Mouse (Mus musculus): Measurements from ENCODE around the gene Syt16.

Gene Syt16

DNA sequence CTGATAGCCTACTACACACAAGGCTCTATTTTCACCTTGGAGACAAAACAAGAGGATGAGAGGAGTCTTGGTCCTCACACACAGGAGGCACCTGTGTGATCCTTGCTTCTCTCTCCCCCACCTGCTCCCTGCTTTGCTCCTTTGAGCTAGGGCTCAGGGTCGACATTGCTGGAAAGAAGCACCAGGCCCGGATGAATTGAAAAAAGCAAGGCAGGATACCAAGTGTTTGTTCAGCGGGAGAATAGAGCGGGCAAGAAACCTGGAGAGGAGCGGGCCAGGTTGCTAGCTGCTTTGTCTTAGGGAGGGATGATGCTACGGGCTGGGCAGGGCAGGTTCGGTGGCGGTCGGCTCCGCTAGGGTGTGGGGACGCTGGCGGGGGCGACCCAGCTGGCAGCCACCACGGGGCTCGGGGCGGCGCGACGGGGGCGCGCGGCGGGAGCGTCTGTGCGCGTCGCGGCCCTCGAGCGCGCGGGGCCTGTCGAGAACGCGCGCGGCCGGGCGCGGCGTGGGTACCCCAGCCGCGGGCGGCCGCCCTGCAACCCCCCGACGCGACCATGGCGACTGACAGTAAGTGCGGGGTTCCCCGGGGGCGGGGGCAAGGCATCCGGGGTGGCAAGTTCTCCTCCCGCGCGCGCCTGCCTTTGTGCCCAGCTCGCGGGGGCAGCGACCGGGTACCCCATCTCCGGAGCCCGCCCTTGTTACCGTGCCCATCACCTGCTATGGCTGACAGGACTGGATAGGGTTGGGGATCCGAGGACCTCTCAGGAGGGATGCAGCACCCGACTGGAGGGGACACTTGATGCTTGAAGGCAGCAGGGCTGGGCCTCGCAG lies at the start of gene Syt16:
Gene Syt16 (plus strand): TSS at position 365 of the 831 bp plus-strand sequence.
- no peak for DNase-seq (ENCODE audit: low spot score)

DNA sequence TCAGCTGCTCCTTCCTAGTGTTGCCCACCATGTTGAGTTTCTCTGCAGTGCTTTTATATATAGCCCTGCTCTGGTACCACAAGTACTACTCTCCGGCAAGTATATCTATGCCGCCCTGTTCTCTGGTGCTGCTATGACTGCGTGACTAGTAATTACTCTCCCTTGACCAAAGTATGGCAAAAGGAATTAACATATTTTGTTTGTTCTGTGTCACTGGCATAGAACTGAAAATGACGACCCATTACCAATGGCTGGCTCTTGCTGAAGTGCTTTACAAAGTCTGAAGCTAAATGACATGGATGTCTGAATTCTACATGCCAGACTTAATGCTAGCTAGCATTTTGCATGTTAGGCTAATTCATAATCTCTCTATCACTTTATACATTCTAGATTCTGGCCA lies 49.0 kb upstream of the Syt16 start:
- no peak for DNase-seq (ENCODE audit: low spot score)

DNA sequence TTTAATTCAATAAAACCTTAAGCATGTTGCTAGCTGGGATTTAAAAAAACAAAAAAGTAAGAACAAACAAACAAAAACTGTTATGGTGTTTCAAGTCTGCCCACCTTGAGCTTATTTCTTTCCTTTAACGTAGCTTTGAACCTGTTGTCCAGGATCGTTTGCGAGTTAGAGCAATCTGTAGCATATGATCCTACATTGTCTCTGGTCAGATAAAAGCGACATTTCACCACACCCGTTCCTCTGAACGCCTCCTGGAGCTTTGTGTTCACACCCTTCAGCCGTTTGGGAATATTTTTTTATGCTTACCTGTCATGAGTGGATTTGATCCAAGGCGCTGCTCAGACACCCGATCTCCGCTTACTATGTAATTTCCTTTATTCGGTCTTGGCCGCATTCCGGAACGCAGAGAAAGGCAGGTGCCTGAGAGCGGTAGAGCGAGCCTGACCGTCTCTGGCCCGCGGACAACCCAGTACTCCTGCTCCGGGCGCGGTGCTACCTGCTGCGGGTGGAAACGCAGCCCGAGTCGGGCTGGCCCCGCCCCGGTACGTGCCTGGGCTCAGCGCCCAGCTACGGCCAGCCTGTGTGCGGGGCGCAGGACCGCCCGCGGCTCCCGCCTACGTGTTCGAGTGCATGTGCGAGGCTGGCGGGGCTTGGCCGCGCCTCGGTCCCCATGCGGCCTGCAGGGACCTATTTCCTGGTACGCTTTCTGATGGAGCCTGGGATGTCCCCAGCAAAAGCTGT lies 48.0 kb upstream of the Syt16 start:
- peak; percentile 45 for DNase-seq (ENCODE audit: low spot score)

DNA sequence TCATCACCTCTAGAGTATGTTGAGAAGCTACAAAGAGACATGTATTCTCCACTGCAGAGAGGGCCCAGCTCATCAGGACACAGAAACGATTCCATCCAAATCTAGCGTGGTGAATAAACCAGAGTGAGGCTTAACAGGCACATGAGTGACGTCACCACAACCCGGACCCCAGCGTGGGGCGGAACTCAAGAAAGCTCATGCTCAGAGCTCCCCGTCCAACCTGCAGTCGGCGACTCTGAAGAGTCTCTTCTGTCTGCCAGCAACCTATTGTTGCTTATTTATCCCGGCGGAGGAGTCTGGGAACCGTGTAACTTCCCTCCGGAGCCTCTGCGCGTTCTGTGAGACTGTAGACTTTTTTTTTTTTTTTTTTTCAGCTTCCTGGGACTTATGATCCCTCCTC lies 44.6 kb upstream of the Syt16 start:
- peak; percentile 43 for DNase-seq (ENCODE audit: low spot score)

DNA sequence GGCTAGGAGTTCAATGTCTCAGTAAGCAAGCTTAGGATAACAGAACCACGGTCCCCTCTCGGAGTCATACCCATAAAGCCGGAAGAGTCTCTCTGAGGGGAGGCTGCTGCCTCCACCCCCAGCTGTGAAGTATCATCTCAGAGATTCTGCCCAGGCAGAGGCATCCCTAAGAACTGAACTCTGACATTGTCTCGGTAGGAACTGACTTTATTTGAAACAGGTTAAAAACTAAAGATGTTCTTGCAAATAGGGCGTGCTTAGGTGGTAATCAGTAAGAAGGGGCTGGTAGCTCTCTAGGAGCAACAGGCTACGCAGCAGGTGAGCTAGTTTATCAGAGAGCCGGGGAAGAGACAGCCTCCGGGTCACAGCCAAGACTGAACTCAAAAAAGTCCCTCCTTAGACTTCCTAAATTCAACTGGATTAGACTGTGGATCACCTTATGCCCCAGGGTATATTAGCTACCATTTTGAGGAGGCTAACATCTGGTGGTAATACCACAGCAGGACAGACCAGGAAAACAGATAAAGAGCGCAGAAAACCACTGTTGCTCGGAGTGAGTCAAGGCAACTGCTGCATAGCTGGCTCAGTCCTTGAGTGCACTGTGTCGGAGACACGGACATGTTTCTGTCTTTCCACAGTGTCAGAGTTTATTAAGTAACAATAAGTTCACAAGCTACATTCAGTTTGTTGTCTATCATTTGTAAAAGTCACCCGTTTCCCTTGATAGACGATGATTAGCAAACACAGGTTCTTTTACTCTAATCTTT lies 43.9 kb upstream of the Syt16 start:
- DNase-seq (ENCODE audit: low spot score), result no peak

DNA sequence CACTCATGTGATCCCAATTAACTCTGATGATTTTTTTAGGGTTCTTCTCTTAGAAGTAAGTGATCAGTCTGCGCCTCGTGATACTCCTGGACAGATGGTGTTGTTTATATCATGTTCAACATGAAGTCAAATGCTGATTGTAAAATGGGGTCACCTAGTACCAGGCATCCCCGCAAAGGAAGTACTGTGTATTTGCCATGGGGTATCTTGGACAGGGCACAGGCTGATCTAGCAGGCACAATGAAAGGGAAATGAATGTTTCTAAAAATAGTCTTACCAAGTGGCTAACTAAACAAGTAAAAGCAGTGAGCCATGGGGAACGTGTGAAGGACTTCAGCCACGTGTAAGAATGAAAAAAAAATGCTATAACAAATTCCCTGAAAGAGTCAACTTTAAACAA lies 42.7 kb upstream of the Syt16 start:
- DNase-seq (ENCODE audit: low spot score), result no peak

DNA sequence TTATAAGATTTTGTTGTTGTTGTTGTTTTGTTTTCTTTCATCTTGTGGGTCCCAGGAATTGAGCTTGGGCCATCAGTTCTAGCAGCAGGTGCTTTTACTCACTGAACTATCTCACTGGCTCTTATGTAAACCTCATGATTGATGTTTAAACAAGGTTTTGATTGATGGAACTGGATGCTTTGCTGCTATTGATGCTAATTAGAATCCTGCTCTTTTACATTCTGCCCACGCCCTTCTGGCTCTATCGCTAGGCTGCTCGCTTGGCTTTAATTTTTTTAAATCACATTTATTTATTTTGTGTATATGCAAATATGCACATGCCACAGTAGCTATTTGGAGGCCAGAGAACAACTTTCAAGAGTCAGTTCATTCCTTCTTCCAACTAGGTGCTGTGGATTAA lies 39.8 kb upstream of the Syt16 start:
- no peak for DNase-seq (ENCODE audit: low spot score)

DNA sequence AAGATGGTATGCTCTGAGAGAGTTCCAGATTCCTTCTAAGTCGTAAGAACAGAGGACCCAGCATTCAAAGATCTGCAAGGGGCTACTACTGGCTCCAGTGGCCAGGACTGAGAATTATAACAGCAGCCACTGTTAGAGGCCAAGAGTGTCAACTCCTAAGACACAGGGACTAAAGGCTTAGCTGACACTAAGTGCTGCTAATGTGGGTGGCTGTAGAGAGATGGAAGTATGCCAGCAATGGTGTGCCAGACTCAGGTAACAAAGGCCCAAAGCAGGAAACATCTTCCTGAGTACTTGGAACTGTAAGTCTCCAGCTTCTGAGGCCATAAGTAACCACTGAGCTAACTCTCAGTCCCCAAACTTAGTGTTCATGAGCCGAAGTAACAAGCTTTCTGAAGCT lies 38.6 kb upstream of the Syt16 start:
- DNase-seq (ENCODE audit: low spot score), result no peak

DNA sequence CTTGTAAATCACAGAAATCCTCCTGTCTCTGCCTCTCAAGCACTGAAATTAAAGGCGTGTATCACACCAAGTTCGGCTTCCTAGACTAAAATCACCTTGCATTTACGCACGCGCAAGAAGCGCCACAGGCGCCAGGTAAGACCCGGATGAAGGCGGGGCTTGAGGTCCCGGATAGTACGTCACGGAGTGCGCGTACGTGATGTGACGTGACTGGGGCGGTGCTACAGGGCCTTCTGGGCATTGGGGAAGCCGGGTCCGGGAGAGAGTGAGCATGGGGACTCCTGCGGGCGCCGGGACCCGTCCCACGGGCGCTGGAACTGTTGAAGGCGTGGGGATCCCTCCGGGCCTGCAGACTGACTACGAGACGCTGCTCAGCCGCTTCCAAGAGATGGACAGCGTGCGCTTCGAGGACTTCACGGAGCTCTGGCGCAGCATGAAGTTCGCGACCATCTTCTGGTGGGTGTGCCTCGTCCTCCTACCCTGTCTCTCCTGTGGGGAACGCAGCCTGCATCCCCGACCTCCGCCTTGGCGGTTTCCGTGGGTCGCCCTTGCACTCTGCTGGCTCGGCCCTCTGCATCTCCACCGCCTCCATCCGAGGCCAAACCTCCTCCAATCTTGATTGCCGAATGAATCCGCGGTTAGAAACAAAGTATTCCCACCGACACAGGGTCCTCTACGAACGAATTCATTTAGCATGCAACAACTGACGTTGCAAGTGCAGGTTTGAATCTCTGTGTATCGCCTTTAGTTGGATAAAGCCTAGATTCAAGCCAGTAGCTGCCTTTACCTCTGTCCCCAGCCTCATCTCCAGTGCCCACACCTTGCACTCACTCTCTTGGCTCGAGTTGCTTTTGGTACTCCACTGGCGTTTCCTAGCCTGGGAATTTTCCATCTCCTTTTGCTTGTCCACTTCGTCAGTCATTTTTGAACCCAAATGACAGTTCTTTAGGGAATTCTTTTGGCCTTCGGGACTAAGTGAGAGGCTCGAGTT lies 32.9 kb upstream of the Syt16 start, which contains the start of gene Snapc1:
Gene Snapc1 (plus strand): TSS at position 191 of the 991 bp plus-strand sequence.
- DNase-seq (ENCODE audit: low spot score), result peak; percentile 95

DNA sequence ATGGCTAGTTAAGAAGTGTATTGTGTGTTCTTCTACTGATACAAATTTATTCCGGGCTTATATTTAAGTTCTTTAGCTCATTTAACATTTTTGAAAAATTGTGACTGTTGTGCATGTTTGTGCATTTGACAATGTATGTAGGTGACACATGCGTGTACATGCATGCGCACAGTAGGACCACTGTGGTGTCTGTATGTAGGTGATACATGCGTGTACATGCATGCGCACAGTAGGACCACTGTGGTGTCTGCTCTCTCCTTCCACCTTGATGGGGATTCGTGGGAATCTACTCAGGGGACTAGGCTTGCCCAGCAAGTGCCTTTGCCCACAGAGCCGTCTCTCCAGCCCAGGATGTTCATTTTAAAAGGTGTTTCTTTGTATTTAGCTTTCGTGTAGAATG lies 28.3 kb upstream of the Syt16 start:
- no peak for DNase-seq (ENCODE audit: low spot score)

DNA sequence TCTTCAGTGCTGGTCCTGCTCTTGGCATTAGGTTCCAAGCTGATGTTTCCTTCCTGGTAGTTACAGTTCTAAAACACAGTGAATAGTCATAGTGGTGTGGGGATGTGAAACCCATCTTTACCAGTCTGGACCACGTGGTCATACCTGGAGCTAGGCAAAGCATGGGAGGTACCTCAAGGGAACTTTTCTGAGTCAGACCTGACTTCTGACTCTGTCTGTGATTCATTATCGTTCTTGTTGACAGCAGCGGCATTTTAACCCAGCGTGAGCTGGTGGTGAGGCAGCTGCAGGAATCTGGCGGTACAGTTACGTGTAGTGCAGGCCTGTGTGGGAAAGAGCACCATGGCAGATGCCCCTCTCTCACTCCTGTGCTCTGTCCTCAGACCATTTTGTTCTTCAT lies 22.9 kb upstream of the Syt16 start:
- DNase-seq (ENCODE audit: low spot score), result no peak

DNA sequence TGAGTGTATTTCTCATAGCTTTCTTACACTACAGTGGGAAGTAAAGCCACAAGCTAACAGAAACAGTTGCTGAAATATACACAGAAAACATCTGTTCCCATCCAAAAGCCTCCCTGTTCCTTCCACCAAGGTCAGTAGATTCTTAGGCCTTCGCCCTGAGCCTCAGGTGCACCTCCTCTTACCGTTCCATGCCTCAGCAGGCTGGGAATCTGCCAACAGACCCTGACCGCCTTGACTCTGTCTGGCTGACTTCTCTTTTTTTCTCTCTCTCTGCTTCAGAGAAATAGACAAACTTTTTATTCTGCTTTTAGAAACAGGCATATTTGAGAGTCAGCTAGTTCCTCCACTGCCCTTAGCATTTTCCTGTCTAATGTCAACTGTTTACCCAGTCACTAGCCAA lies 19.3 kb upstream of the Syt16 start:
- DNase-seq (ENCODE audit: low spot score), result no peak

DNA sequence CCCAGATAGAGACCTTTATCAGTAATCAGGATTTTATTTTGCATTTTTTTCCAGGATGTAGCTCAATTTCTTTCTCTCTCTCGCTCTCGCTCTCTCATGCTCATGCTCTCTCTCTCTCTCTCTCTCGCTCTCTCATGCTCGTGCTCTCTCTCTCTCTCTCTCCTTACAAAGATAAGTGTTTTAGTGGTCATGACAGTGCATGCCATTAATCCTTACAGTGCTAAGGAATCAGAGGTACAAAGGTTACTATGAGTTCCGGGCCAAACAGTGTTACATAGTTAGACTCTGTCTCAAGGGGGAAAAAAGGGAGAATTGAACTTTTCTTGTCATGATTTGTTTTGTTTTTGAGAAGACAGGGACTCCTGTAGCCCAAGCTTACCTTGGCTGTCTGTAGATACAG lies 17.8 kb upstream of the Syt16 start:
- no peak for DNase-seq (ENCODE audit: low spot score)

DNA sequence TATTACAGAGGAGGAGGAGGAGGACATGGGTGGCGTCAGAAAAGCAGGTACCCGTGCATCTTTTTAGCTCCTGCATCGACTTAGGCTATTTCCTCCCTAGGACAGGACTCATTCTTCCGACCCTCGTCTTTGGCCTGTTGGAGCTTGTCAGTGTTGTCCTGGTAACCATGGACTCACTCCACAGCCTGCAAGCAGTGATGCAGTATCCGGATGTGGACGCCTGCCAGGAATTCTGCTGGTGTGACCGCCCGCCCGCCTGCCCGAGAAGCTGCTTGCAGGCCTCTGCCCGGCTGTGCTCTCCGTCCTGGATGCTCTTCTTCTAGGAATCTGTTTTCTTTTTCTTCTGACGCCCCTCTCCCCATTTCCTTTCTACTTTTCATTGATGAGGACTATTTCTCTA lies 14.9 kb upstream of the Syt16 start:
- peak; percentile 32 for DNase-seq (ENCODE audit: low spot score)

DNA sequence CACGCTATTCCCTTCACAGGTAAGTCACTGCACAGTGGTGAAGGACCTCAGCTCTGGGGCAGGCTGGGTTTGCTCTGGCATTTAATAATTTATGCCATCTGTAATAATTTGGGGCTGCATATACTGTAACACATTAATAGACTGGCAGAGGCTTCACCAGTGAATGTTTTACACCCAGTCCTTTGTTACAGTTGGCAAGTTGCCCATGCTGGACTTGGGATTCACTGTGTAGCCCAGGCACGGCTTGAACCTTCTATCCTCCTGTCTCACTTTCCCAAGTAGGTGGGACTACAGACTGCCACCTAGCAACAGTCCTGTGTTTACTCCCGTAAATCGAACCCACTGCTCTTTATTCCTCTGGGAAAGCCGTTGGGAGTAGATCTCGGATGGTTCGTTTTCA lies 11.2 kb upstream of the Syt16 start:
- DNase-seq (ENCODE audit: low spot score), result no peak

DNA sequence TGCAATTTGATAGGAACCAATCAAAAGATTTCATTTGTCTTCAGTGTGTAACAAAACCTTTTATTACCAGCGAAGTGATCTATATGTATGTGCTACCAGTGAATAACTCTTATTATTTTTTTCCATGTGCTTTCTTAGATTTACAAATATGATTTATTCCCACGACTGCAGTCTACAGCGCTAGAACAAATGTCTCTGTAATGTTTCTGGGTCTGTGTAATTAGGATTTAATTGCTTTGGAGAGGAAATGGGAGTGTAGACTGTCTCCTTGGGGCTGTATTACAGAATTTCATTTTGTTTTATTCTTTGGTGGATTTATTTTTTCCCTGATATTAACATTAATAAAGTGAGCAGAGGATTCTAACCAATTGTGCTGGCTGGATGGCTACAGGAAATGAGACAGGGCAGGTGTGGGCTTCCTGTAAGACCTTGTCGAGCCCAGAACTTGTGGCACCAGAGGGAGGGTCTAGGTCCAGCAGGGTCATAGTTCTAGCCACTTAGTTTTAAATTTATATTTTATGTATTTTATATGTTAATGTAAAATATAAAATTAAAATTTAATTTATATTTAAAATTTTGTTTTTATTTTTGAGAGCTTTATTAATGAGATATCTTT lies 9.0 kb upstream of the Syt16 start:
- DNase-seq (ENCODE audit: low spot score), result no peak

DNA sequence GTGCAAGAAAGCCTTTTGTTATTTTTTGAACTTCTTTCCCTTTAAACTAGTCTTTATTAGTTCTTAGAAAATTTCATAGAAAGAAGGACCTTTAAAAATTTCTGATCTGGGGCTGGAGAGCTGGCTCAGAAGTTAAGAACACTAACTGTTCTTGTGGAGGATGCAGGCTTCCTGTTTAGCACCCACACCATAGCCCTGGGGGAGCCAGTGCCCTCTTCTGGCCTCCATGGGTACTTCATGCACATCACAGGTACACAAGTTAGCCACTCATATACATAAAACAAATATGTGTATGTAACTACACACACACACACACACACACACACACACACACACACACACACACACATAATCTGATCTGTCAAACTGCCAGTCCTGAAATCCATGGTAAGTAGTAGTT lies 7.9 kb upstream of the Syt16 start:
- DNase-seq (ENCODE audit: low spot score), result peak; percentile 27

DNA sequence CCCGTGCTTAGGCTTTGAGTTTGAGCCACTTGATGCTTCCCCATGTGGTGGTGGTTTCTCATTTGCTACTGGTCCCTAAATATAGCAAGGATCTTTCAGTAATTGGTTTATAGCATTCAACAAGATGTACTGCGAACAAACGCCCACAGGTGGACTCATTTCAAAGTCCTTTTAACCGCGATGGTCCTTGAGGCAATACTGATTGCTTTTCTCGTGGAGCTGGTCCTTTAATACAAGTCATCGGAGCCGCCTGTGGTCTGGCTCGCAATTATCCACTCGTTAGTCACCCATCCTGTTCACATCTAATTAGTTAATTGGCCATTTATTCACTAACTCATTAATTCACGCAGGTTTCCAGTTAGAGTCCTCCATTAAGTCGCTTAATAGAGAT lies 560 bp upstream of the Syt16 start:
- DNase-seq (ENCODE audit: low spot score), result no peak

DNA sequence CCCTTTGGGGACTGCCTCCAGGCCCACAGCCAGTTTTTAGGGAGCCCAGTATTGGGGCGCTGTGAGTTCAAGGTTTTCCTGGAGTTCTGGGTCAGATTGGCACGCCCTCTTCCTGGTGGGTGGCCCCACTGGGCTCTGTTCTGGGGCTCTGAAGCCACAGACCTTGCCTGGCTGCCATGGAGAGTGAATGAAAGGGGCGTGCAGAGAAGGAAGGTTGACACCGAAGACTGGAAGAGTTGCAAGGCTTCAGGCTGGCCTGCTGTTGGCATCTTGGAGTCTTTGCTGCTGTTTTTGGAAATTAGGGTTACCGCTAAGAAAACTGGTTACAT lies 631 bp downstream of the Syt16 start:
- DNase-seq (ENCODE audit: low spot score), result no peak

DNA sequence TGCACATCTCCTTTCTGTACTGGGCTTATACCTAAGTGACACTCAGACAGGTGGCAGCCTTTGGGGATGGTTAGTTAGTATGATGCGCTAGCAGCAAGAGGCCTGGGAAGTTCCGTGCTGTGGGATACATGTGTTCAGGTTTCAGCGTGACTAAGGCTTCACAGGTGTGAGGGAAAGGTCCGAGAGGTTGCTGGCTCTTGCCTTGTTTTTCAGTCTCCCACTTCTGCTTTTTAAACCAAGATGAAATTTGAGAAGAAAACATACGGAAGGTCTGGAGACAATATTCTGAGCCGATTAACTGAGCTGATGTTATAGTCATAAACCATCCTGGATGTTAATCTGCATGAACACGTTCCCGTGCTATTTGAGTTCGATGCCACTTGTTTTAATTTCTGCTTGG lies 5.0 kb downstream of the Syt16 start:
- no peak for DNase-seq (ENCODE audit: low spot score)

DNA sequence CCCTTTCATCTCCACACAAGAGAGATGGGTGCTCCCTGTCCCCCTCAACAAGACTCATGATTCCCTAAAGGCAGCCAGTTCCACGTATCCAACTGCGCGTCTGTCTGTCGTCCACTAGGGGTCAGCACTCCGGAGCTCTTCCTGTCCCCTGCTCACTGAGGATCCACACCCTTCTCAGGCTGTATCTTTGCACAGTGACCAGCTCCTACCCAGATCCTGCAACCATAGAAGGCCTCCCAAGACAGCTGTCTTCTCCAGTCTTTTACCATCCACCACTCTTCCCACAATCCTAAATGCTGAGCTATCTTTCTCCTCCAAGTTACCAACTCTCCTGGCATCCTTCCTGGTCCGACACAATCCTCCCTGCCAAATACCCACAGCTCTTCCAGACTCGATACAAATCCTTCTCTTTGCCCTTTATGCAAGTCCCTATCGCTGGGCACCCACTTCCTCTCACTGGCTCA lies 12.0 kb downstream of the Syt16 start:
- peak; percentile 23 for DNase-seq (ENCODE audit: low spot score)
